Mouse (Mus musculus) heart, postnatal 36 days (tissue): ENCODE measurements around the gene Anpep. TPM values are rescaled to one million over a fixed set of nuclear protein-coding genes. Genes with fewer than 3 reads are reported as not detected.

Experiments used
- DNase-seq, 2 experiments: peaks; one replicate each; pipeline ENCODE4 v3.0.0; 2021 to 2022
- intact Hi-C: fragments of 180-260 bp; cut with DNase I; formaldehyde crosslinking; loops from one replicate; pipeline ENCODE4 v1.15.1; 2025
- total RNA-seq, 2 experiments: library from RNA; stranded (reverse); gene quantifications; 2 replicates each; pipeline ENCODE4 v1.2.3; 2021

Anpep gene
- total RNA-seq, 2 experiments from 2014 or later: 12.0 to 14.5 TPM

- peak; percentile 32 to 40 for DNase-seq
- intact Hi-C loops: no loop called here
These were observed 7.0 kb upstream of the Anpep start for GRCm38 (mm10) chr7:79867861-79868260.

DNA sequence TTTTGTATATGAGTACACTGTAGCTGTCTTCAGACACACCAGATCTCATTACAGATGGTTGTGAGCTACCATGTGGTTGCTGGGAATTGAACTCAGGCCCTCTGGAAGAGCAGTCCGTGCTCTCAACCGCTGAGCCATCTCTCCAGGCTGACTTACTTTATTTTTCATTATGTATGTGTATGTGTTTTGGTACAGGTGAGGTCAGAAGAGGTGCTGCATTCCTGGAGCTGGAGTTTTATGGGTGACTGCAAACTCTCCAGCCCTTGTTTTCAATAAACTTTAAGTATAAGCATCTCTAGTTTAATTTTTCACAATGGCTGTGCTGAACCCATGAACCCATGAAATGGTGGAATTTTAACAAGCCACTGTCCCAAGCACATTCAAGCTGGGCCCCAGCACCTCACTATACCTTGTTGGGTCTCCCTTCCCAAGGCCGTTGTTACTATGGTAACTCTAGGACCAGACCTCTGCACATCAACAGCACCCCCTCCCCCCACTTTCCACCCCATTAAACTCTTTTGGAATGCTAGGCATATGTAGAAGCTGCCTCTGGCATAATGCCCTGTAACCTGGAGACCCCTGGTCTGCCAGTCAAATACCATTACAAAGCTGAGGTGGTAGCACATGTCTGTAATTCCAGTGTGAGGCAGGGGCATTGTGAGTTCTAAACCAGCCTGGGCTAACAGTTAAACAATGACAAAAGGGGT is 5.6 kb upstream of the Anpep start:
- DNase-seq: no peak
- intact Hi-C loops: no loop called here

- intact Hi-C loops: no loop called here
- DNase-seq: no peak
These were observed 935 bp upstream of the Anpep start for GRCm38 (mm10) chr7:79861794-79862193.

GRCm38 (mm10) chr7:79858956-79859630 is 1.8 kb downstream of the Anpep start:
- peak in 1 of 2 experiments; percentile 19 for DNase-seq
- intact Hi-C loops: no loop called here

- DNase-seq: no peak
These were observed 2.5 kb downstream of the Anpep start for GRCm38 (mm10) chr7:79858202-79858934.

GRCm38 (mm10) chr7:79856305-79856704 is 4.6 kb downstream of the Anpep start:
- DNase-seq: no peak
- intact Hi-C loops: no loop called here

More at GRCm38 (mm10) chr7:79858202-79858934, 2.5 kb downstream of the Anpep start:
- intact Hi-C loops: no loop called here

GRCm38 (mm10) chr7:79847456-79848451 is 13.1 kb downstream of the Anpep start:
- intact Hi-C loops: no loop called here
- peak; percentile 45 to 52 for DNase-seq

- no peak for DNase-seq
- intact Hi-C loops: no loop called here
These were observed 14.5 kb downstream of the Anpep start for GRCm38 (mm10) chr7:79846342-79846741.

GRCm38 (mm10) chr7:79844090-79844802 is 16.6 kb downstream of the Anpep start:
- DNase-seq: peak; percentile 58 to 62
- intact Hi-C loops: no loop called here

DNA sequence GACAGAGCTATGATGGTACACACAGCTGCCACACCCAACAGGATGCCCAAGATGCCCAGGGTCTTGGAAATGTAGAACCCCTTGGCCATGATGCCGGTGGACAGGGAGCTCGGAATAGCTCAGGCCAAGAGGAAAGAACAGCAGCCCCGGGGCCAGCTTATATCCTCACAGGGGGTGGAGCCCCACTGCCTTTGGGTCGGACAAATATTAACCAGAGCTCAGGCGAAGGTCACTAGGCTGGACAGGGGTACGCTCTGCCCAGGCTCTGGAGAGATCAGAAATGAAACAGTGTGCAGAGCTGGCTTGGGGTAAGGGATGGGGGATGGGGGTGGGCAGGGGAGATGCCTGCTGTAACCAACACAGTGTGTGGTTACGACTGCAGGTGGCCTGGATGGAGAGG is 18.7 kb downstream of the Anpep start:
- intact Hi-C loops: no loop called here
- DNase-seq: no peak

DNA sequence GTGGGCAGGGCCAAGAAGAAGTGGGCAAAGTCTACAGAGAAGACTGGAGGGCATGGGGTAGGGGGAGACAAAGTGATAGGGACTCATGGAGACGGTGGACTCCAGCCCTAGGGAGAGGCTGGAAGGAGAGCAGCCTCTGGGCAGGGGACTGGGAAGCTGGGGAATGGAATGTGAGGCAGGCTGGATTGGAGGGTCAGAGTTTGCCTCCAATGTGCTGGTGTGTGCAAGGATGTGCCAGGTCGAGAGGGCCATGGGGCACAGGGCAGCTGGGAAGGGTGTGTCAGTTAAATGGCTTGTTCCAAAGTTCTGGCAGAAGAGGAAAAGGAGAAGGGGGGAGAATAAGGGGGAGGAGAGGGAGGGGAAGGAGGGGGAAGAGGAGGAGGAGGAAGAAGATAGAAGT is 23.6 kb downstream of the Anpep start:
- DNase-seq: no peak
- intact Hi-C loops: no loop called here

DNA sequence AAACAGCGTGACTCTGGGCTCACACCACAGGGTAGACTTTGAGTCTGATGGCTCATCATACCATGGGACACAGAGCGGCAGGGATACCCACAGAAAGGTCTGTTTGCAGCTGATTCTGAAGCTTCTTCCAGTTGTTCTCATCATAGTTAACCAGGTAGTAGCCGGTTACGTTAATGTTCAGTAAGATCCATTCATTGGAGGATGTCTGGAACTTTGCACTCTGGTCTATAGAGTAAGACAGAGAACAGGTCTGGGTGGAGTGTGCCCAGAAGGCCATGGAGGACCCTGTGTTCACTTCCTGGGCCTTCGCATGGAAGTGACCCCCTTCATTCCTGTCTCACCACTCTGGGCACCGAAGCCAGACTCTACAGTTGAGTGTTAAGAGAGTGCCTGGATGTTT is 25.7 kb downstream of the Anpep start:
- DNase-seq: no peak
- intact Hi-C loops: no loop called here

DNA sequence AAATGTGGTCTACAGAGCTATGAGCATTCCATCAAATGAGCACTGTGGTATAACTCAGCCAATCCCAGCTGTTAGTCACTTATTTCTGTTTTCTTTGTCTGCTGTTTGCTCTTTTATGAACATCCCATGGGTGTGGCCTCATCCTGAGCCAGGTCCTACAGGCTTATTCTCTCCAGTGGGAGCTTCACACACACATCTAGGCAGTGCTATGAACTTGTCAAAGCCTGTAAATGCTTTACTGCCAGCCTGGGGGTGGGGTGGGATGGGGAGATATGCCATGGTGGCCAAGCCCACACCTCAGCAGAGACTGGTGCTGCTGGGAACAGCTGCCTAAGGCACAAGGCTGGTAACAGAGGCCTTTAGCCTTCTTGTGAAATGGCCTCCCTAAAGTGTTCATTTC is 27.9 kb downstream of the Anpep start:
- intact Hi-C loops: no loop called here
- no peak for DNase-seq

GRCm38 (mm10) chr7:79831585-79831984 is 29.3 kb downstream of the Anpep start:
- intact Hi-C loops: no loop called here
- peak; percentile 41 to 48 for DNase-seq

- intact Hi-C loops: no loop called here
- DNase-seq: no peak
These were observed 29.7 kb downstream of the Anpep start for GRCm38 (mm10) chr7:79831145-79831544.

- no peak for DNase-seq
- intact Hi-C loops: no loop called here
These were observed 32.5 kb downstream of the Anpep start for GRCm38 (mm10) chr7:79828341-79828740.

DNA sequence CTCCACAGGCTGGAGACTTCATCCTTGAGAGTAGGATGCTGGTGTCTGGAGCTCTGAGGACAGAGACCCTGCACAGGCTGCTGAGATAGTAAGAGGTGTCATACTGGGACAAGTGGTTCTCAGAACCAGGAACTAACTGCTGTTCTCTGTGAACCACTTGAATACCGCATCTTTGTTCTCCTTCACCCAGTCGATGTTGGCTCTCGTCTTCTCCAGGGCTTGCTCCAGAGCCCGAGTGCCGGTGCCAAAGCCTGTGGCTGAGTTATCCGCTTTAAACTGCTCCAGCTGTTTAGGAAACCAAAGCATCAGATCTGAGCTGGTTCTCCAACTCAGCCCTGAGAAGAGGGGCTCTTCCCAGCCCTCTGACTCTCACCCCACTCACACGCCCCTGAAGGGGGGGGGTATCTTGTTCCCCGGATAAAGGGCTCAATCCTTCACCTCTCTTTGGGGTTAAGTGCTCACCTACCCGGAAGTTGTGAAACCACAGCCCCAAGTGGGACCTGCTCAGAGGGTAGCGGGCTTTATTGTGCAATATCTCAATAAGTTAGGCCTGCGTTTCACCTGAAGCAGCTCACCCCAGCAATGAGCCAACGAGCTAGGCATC is 38.7 kb downstream of the Anpep start:
- no peak for DNase-seq
- intact Hi-C loops: no loop called here

DNA sequence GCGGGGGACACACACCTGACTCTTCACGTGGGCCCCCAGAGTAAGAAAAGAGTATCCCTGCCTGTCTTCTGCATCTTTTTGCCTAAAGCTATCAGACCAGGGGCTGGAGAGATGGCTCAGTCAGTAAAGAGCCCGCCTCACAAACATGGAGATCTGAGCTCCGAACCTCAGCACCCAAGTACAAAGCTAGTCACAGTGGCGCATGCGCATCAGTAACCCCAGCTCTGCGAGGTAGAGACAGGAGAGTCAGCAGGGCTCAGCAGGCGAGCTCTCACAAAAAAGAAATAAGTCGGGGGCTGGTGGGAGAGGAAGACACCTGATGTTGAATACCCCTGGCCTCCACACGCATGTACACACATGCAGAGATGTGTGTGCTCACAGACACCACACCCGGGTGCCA is 40.9 kb downstream of the Anpep start:
- intact Hi-C loops: no loop called here

DNA sequence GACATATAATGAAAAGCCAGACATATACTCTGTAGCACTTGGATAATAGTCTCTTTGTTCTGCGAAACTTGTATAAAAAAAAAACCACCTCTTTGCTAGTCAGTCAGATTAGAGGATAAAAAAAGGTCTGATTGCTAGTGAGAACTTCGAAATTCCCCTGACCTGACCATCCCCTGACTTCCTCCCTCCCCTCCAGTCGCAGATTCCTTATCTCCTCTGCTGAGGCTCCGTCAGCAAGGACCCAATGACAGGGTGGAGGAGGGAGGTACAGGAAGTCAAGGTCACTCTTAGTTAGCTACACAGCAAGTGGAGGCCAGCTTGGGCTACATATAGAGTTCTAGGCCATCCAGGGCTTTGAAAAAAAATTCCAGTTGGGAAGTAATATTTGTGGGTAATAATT is 41.3 kb downstream of the Anpep start:
- intact Hi-C loops: no loop called here
- DNase-seq: no peak

More for the DNA sequence above, 40.9 kb downstream of the Anpep start:
- no peak for DNase-seq
